Mouse (Mus musculus) forebrain, embryonic 14.5 days (tissue): ENCODE results near the gene Filip1l. TPM values are rescaled to one million over a fixed set of nuclear protein-coding genes. Genes with fewer than 3 reads are reported as not detected.

Source experiments
- ATAC-seq: fragments of 200-750 bp; cut with Nextera tagmentation; 2 replicates; pipeline ENCODE4 v1.8.0; 2017; ENCODE audit warnings: mild to moderate bottlenecking, moderate library complexity
- DNase-seq: peaks from one replicate; pipeline ENCODE4 v3.0.0-alpha.2; 2015; ENCODE audit warnings: low spot score
- H3K27ac ChIP-seq: fragments of 300-500 bp; sonication (generic); 2 replicates; pipeline ENCODE4 v1.5.1; 2014; ENCODE audit warnings: low read depth, mild to moderate bottlenecking, control low read depth, low read length, moderate library complexity
- H3K27me3 ChIP-seq: fragments of 300-500 bp; sonication (generic); replicated peaks from 2 replicates; pipeline ENCODE4 v1.6.1; 2014; ENCODE audit warnings: low read length, control low read depth, mixed read lengths; ENCODE audit not compliant: control insufficient read depth, insufficient read depth
- H3K36me3 ChIP-seq: fragments of 300-500 bp; sonication (generic); 2 replicates; pipeline ENCODE4 v1.6.1; 2014; ENCODE audit warnings: low read length, control low read depth; ENCODE audit not compliant: control insufficient read depth, insufficient read depth
- H3K4me1 ChIP-seq: fragments of 300-500 bp; sonication (generic); 2 replicates; pipeline ENCODE4 v1.6.1; 2014; ENCODE audit warnings: antibody characterized with exemption, low read length, control low read depth; ENCODE audit not compliant: control insufficient read depth, insufficient read depth
- H3K4me2 ChIP-seq: fragments of 300-500 bp; sonication (generic); 2 replicates; pipeline ENCODE4 v1.6.1; 2014; ENCODE audit warnings: mild to moderate bottlenecking, control low read depth, low read length
- H3K4me3 ChIP-seq: fragments of 300-500 bp; sonication (generic); 2 replicates; pipeline ENCODE4 v1.5.1; 2014; ENCODE audit warnings: low read depth, low read length, control low read depth
- H3K9ac ChIP-seq: fragments of 300-500 bp; sonication (generic); 2 replicates; pipeline ENCODE4 v1.6.1; 2014; ENCODE audit warnings: mild to moderate bottlenecking, low read length, control low read depth, moderate library complexity
- H3K9me3 ChIP-seq: fragments of 300-500 bp; sonication (generic); replicated peaks from 2 replicates; pipeline ENCODE4 v1.6.1; 2016; ENCODE audit warnings: low read length, control low read depth, mixed read lengths; ENCODE audit not compliant: control insufficient read depth
- WGBS: fragments of 180-500 bp; shearing (Covaris S2); extraction: QIAGEN DNeasy Blood & Tissue Kit; methylation state at CpG from one replicate; pipeline ENCODE4 v1.1.7; 2014; 5-methylcytosine and 5-hydroxymethylcytosine counted together
- polyA plus RNA-seq: library from polyadenylated mRNA; unstranded; fragments of >200 nt; fragmentation: Nextera tagmentation; extraction: Ambion mirVana; gene quantifications from 2 replicates; pipeline ENCODE4 v1.2.1, GENCODE M21; 2014

Gene Filip1l
- polyA plus RNA-seq, 1 experiment from 2014 or later = 2.2 TPM

DNA sequence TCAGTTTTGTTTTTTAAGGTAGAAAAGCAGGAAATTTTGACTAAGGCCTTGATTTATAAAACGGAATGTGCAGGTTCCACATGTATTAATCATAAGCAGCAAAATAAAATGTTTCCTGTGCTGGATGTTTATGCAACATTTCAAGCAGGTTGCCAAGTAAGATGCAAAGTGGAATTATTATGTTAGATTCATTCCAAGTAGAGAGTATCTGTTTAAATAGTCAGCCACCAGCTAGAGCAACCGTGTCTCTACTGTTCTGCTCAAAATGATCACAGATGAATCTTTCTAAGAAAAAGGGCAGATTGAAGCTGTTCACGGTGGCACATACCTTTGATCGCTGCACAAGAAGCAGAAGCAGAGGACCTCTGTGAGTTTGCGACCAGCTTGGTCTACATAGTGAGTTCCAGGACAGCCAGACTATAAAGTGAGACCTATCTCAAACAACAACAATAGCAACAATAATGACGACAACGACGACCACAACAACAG is 34.2 kb upstream of the Filip1l start:
- Histone ChIP-seq H3K9ac (no peak overlapping the region), H3K27me3 (no peaks in the 10 kb centered on the region), H3K9me3 (no peaks in the 10 kb centered on the region), H3K36me3 (no peaks in the 10 kb centered on the region), H3K27ac (no peak overlapping the region), H3K4me3 (no peak overlapping the region), H3K4me1 (no peaks in the 10 kb centered on the region), H3K4me2 (no peak overlapping the region)
- DNase-seq (no peak), ATAC-seq (no peak)
- 89% methylated on average over 8 of the region's 8 CpGs for WGBS

DNA sequence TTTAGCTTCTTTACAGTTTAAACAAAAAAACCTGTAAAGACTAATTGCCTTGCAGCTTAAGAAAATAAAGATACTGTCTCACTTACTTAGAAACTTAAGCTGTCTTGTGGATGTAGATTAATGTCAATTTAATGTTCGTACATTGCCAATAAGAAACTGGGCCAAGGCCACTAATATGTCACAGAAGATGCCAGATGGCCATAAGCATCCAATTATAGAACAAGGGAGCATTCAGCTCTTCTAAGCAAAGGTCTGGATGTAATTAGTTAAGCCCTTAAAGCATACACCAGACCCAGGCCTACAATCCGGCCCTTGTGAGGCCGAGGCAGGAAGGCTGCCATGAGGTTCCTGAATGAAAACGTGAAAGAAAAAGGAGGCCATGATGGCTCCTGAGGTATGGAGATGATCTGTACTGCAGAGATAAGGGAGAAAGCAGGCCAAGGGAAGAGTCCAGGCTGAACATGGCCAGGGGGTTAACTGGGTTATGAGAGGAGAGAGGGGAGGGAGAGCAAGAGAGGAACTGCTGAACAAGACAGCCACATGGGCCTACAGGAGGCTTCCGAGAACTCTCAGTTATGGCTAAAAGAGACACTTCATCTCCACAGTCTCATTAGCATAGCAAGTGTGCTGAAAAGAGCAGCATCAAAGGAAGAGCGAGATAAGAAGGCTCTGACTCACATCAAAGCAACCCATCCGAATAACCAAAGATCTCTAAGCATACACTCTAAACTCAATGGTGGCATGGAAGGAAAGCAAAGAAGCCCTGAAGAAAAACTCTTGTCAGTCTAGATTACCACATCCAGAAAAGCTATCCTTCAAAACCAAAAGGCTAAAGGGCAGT is 33.4 kb upstream of the Filip1l start:
- no peak overlapping the region for H3K27ac ChIP-seq
- no peak overlapping the region for H3K4me3 ChIP-seq
- no peak overlapping the region for H3K4me2 ChIP-seq
- no peaks in the 10 kb centered on the region for H3K4me1 ChIP-seq
- DNase-seq = no peak
- ATAC-seq = no peak
- no peak overlapping the region for H3K9ac ChIP-seq
- no peaks in the 10 kb centered on the region for H3K27me3 ChIP-seq
- H3K36me3 ChIP-seq = no peaks in the 10 kb centered on the region
- no peaks in the 10 kb centered on the region for H3K9me3 ChIP-seq
- 56% methylated on average over 7 of the region's 7 CpGs for WGBS

DNA sequence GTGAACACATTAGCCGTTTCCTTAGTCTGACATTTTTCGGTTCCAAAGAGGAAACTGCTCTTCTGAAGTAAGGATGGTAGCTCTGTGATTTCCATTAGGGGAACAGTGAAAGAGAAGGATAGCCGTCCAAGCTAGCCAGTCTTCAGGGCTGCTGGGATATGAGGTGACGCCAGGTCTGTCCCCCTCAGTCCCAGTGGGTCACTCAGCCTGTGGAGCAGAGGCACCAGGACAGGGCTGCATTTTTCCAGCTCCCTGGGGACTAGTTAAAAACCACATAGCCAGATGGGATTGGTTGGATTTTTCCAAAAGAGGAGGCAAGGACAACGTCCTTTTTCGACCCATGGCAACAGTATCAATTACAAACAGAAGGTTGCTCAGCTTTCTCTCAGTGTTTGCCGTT is 25.9 kb upstream of the Filip1l start:
- Histone ChIP-seq H3K27ac (no peak overlapping the region), H3K4me3 (no peak overlapping the region), H3K36me3 (no peaks in the 10 kb centered on the region), H3K9me3 (no peaks in the 10 kb centered on the region), H3K4me2 (no peak overlapping the region), H3K9ac (no peak overlapping the region), H3K4me1 (no peaks in the 10 kb centered on the region), H3K27me3 (no peaks in the 10 kb centered on the region)
- no peak for ATAC-seq
- 90% methylated on average over 7 of the region's 7 CpGs for WGBS
- DNase-seq = no peak

DNA sequence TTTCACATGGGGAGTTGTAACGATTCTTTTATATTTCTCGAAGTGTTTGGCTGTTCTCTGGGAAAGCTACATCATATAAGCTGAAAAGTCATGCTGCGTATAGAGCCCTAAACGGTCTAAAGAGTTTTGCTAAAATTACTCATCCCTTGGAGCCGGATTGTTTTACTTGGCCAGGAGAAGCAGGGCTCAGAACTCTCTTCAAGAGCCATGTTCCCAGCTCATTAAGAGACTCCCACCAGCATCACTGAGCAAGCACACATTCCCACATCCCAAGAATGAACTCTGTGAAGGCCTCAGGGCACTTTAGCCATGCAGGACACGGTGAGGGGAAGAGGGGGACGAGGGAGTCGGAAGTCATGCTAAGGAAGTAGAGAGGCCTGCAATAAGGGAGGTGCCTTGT is 23.9 kb upstream of the Filip1l start:
- Histone ChIP-seq H3K4me2 (no peak overlapping the region), H3K9me3 (no peaks in the 10 kb centered on the region), H3K9ac (no peak overlapping the region), H3K4me1 (no peaks in the 10 kb centered on the region), H3K27me3 (no peaks in the 10 kb centered on the region), H3K4me3 (no peak overlapping the region), H3K36me3 (no peaks in the 10 kb centered on the region), H3K27ac (no peak overlapping the region)
- DNase-seq (no peak), ATAC-seq (no peak)
- 87% methylated on average over 8 of the region's 8 CpGs for WGBS

DNA sequence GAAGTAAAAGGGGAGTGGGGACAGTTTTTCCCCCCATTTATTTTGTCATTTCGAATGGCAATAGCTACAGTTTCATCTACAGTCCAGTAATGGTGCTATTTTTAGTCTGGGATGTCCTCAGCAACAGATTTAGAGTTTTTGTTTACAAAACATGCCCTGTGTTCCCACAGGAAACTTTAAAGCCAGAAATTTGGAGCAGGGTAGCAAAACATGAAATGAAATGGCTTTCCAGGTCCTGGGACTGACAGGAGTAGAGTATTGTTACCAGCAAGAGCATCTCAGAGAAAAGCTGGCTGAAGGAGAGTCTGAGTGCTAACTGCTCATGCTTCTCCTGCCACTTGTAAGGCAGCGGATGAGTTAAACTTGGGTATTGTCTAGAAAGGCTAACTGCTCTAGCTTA is 22.8 kb upstream of the Filip1l start:
- no peak overlapping the region for H3K9ac ChIP-seq
- DNase-seq (no peak), ATAC-seq (no peak)
- WGBS = 81% methylated on average over 2 of the region's 2 CpGs
- H3K4me1 ChIP-seq = no peaks in the 10 kb centered on the region
- no peaks in the 10 kb centered on the region for H3K27me3 ChIP-seq
- H3K36me3 ChIP-seq = no peaks in the 10 kb centered on the region
- H3K27ac ChIP-seq = no peak overlapping the region
- H3K9me3 ChIP-seq = no peaks in the 10 kb centered on the region
- no peak overlapping the region for H3K4me2 ChIP-seq
- H3K4me3 ChIP-seq = no peak overlapping the region

DNA sequence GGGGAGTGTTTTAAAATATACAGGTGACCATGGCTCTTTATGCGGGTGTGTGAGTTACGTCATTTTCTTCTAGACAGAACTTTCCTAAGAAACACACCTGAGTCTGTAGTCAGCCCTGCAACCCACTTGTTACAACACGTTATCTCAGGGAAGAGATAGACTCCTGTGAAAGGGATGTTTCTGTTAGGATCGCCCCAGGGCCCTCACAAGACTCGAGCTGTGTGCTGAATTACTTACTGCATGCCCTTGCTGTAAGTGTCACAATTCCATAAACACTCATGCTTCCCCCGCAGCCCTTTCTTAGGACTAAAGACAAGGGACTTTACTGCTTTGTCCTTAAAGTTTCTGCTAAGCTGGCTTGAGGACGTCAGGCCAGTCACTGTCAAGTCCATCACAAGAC is 20.6 kb upstream of the Filip1l start:
- H3K36me3 ChIP-seq = no peaks in the 10 kb centered on the region
- H3K9ac ChIP-seq = no peak overlapping the region
- ATAC-seq (no peak), DNase-seq (no peak)
- no peak overlapping the region for H3K4me3 ChIP-seq
- H3K27me3 ChIP-seq = no peaks in the 10 kb centered on the region
- no peak overlapping the region for H3K27ac ChIP-seq
- no peak overlapping the region for H3K4me2 ChIP-seq
- 84% methylated on average over 7 of the region's 7 CpGs for WGBS
- no peaks in the 10 kb centered on the region for H3K4me1 ChIP-seq
- no peaks in the 10 kb centered on the region for H3K9me3 ChIP-seq

DNA sequence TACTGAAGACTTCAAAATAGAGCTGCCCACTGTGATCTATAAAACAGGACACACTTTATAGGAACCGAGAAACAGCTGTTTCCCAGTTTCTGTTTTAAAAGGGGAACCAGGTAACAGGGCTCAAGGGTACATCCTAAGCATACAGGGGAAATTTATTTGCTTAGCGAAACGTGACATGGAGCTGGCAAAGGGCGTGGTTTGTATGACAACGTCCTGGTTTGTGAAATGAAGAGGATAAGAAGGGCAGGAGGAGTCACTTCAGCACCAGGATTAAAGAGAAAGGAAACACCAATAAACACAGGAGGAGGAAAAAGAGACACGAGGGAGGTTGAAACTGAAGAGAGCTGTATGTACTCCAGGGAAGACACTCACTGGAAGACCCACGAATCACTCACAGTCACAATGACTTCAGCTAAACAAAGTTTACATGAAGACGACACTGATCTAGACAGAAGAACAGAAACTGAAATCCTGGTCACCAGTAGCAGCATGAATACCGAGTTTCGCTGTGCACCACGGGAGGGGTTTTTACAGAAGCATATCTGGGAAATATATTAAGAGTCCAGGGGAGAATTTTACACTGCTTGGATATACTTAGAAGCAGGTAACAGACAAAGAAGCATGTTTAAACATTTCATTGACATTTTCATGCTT is 16.0 kb upstream of the Filip1l start:
- H3K27me3 ChIP-seq = no peaks in the 10 kb centered on the region
- no peaks in the 10 kb centered on the region for H3K36me3 ChIP-seq
- WGBS = 87% methylated on average over 11 of the region's 11 CpGs
- no peaks in the 10 kb centered on the region for H3K4me1 ChIP-seq
- DNase-seq (no peak), ATAC-seq (no peak)
- H3K9me3 ChIP-seq = no peaks in the 10 kb centered on the region
- H3K9ac ChIP-seq = no peak overlapping the region
- no peak overlapping the region for H3K4me3 ChIP-seq
- H3K27ac ChIP-seq = no peak overlapping the region
- H3K4me2 ChIP-seq = no peak overlapping the region

DNA sequence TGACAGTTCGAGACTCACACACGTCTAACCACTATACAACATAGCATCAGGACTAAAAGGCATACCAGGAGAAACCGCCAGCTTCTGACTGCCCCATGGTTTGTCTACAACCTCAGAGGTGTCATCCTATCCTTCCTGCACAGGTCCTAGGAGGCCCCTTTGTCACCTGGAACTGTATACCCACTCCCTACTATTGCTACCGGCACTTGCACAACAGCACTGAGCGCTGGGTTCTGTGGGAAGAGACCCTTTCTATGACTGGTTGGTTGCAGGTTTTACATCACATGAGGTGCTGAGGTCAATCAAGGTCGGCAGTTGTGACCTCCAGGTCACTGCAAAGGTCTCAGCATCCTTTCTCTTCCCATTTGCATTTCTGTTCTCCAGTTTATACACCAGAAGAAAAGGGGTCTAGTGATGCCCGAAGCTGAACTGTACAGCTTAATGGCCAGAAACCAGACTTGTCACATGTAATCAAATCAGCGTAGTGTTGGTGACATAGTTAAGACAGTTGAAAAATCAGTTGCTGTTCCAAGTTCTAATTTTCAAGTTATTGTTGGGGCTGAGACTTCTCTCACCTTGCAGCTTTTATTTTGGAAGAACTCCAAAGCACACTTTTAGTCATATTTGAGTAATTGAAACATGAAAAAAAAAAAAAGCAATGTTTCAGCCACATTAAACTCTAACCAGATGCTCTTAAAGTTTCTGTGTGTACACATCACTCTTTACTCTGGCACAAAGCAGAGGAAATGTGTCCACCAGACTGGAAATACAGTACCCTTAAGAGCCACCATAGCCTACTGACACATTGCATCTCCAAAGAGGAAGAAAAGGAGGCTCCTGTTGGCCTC is 12.9 kb upstream of the Filip1l start:
- Histone ChIP-seq H3K27ac (no peak overlapping the region), H3K4me2 (no peak overlapping the region), H3K4me1 (no peaks in the 10 kb centered on the region), H3K27me3 (no peaks in the 10 kb centered on the region), H3K9ac (no peak overlapping the region), H3K4me3 (no peak overlapping the region), H3K9me3 (no peaks in the 10 kb centered on the region), H3K36me3 (no peaks in the 10 kb centered on the region)
- ATAC-seq (no peak), DNase-seq (no peak)
- WGBS = 89% methylated on average over 8 of the region's 8 CpGs
